Mouse (Mus musculus): ENCODE results near the gene Calhm2. TPM values are rescaled to one million over a fixed set of nuclear protein-coding genes. Genes with fewer than 3 reads are reported as not detected.

Calhm2 gene
- polyA plus RNA-seq (2015; fragmentation: Nextera tagmentation; extraction: Ambion mirVana): 11.1 and 11.8 TPM in 2 replicates

DNA sequence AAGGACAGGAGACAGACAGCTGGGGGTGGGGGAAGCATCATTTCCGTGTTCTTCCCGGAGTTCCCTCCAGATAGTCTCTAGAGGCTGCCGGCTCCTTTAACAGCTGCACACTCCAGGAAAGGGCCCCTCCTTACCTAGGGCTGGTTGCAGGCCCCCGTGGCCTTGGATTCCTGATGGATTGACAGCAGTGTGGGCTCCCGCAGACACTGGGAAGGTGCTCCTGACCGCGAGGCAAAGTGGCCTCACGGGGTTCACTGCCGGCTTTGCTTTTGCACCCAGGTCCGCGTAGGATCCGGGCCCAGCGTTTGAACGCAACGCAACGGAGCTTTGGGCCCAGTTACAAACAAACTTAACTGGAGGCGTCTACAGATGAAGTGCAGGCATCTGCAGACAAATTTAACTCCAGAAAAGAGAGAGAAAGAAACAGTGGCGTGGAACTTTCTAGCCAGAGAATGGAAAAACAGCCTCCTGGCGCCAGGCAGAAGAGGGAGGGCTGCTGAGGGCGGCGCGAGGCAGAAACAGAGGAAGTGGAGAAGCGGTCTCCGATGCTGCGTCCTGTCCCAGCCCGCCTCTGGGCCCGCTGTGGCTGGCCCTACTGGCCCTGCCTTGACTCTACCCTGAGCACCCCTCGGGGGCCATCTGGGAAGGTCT, at the start of gene Calhm2:
Gene Calhm2, minus strand, starts transcription at position 524 of the 651 bp plus-strand sequence.
- Histone ChIP-seq H3K36me3 (peaks cover 25% of the 10 kb centered on the region), H3K4me2 (peak within 1 kb of the TSS; percentile 78), H3K9me3 (no peaks in the 10 kb centered on the region), H3K27me3 (no peaks in the 10 kb centered on the region), H3K4me1 (peaks cover 39% of the 10 kb centered on the region), H3K4me3 (peak within 1 kb of the TSS; percentile 49), H3K9ac (peak within 1 kb of the TSS; percentile 81), H3K27ac (peak within 1 kb of the TSS; percentile 93)
- peak; percentile 56 for ATAC-seq (ENCODE audit: insufficient number of reproducible peaks, insufficient read depth, low FRiP score, low TSS enrichment, low read depth)
- 2% methylated on average over 28 of the region's 28 CpGs for WGBS

GRCm38 (mm10) chr19:47186514-47187275, 48.6 kb upstream of the Calhm2 start:
- Histone ChIP-seq H3K9ac (no peak overlapping the region), H3K27ac (no peak overlapping the region), H3K4me1 (peaks cover 17% of the 10 kb centered on the region), H3K27me3 (peaks cover under 1% of the 10 kb centered on the region; the same call in 1 of the 2 replicates), H3K4me2 (no peak overlapping the region), H3K4me3 (no peak overlapping the region), H3K9me3 (peaks cover 6% of the 10 kb centered on the region; the same call in 1 of the 2 replicates), H3K36me3 (no peaks in the 10 kb centered on the region)
- WGBS: 43% methylated on average over 15 of the region's 15 CpGs
- no peak for ATAC-seq (ENCODE audit: insufficient number of reproducible peaks, insufficient read depth, low FRiP score, low TSS enrichment, low read depth)

- Histone ChIP-seq H3K27ac (no peak overlapping the region), H3K9me3 (peaks cover 6% of the 10 kb centered on the region; the same call in 1 of the 2 replicates), H3K4me3 (no peak overlapping the region), H3K4me2 (no peak overlapping the region), H3K27me3 (peaks cover 18% of the 10 kb centered on the region), H3K36me3 (no peaks in the 10 kb centered on the region), H3K9ac (no peak overlapping the region), H3K4me1 (peaks cover 16% of the 10 kb centered on the region)
- 56% methylated on average over 4 of the region's 4 CpGs for WGBS
- no peak for ATAC-seq (ENCODE audit: insufficient number of reproducible peaks, insufficient read depth, low FRiP score, low TSS enrichment, low read depth)
These were observed 46.6 kb upstream of the Calhm2 start for GRCm38 (mm10) chr19:47184736-47185135.

DNA sequence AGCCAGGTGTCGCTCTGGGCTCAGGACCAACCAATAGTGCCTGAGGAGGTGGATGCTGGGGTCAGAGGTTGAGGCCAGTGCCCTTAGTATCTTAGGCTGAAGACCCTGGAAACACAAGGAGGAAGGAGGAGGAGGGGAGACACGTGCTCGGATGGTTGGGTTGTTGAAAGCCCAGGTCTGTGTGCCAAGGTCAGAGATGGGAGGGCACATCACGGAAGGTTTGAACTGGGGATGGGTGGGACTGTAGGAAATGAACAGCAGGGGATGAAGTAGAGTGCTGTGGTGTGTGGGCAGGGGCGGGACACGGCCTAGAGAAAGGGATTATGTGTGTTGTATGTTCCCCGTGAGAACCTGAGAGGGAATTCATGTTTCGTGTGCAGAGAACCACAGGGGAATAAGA, 46.1 kb upstream of the Calhm2 start:
- Histone ChIP-seq H3K27ac (no peak overlapping the region), H3K9ac (no peak overlapping the region), H3K27me3 (peaks cover 23% of the 10 kb centered on the region), H3K4me3 (no peak overlapping the region), H3K36me3 (no peaks in the 10 kb centered on the region), H3K4me2 (no peak overlapping the region), H3K4me1 (peaks cover 21% of the 10 kb centered on the region), H3K9me3 (peaks cover 6% of the 10 kb centered on the region; the same call in 1 of the 2 replicates)
- WGBS: 45% methylated on average over 8 of the region's 8 CpGs
- ATAC-seq (ENCODE audit: insufficient number of reproducible peaks, insufficient read depth, low FRiP score, low TSS enrichment, low read depth): no peak

DNA sequence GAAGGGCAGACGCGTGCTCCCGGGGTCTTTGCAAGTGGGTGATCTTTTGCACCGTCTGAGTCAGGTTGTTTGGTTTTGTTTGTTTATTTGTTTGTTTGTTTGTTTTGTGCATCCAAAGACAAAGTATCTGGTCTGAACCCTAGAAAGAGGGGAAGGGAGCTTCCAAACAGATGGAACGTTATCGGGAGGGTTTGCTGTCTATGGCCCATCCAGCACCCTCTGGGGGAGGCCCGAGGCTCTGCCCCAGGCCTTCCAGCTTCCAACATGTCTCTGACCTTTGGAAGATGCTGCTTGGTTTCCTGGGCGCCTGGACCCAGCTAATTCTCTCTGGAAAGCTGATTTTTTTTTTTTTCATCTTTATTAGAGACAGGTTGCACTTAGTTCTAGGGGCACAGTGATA, 41.9 kb upstream of the Calhm2 start:
- Histone ChIP-seq H3K9ac (no peak overlapping the region), H3K4me3 (peak overlapping the region; percentile 70), H3K4me2 (peak overlapping the region; percentile 99), H3K4me1 (peaks cover 16% of the 10 kb centered on the region), H3K36me3 (no peaks in the 10 kb centered on the region), H3K27me3 (peaks cover 33% of the 10 kb centered on the region), H3K9me3 (peaks cover 6% of the 10 kb centered on the region; the same call in 1 of the 2 replicates), H3K27ac (no peak overlapping the region)
- no peak for ATAC-seq (ENCODE audit: insufficient number of reproducible peaks, insufficient read depth, low FRiP score, low TSS enrichment, low read depth)
- WGBS: 15% methylated on average over 8 of the region's 8 CpGs

GRCm38 (mm10) chr19:47179272-47179809, 41.2 kb upstream of the Calhm2 start:
- H3K9ac ChIP-seq: peak overlapping the region; percentile 78
- H3K4me1 ChIP-seq: peaks cover 13% of the 10 kb centered on the region
- no peak overlapping the region for H3K27ac ChIP-seq
- H3K9me3 ChIP-seq: peaks cover 6% of the 10 kb centered on the region; the same call in 1 of the 2 replicates
- H3K36me3 ChIP-seq: no peaks in the 10 kb centered on the region
- ATAC-seq (ENCODE audit: insufficient number of reproducible peaks, insufficient read depth, low FRiP score, low TSS enrichment, low read depth): no peak; the same call in 1 of the 2 replicates
- H3K4me3 ChIP-seq: peak overlapping the region; percentile 70
- H3K27me3 ChIP-seq: peaks cover 33% of the 10 kb centered on the region
- peak overlapping the region; percentile 99 for H3K4me2 ChIP-seq
- 2% methylated on average over 29 of the region's 42 CpGs for WGBS

DNA sequence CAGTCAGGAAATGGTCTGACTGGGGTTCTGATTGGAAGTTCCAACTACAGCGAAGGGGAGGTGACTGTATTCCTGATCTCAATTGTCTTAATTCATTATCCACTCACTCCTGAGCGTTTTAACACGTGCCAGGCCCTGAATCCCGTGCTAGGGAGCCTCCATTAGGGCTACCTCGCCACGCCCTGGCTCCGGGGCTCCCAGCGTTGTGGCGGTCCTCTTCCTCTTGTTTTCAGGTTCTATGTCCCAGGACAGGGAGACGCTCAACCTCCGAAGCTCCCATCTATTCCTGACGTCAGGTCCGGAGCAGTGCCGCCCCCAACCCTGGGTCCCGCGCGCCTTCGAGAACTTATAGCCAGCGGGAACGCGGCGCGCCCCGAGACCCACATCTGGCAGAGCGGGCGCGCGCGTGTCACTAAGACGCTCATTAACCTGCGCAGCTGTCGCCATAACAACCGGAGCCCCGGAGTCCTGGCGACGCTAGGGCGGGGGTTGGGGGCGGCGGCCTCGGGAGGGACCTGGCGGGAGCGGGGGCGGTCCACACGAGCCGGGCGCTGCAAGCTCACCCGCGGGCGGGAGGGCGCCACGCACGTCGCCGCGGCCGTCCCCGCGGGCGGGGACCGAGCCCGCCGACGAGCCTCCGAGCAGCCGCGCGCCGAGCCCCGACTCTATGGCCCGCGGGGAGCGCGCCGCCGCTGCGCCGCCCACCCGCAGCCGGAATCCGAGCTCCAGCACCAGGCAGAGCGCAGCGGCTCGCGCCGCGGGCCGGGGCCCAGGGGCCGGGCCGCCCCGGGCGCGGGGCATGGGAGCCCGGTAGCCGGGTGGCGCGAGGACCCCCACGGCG, 40.6 kb upstream of the Calhm2 start, which contains the start of gene Neurl1a:
Gene Neurl1a, plus strand, starts transcription at position 390 of the 841 bp plus-strand sequence.
- Histone ChIP-seq H3K9me3 (peaks cover 6% of the 10 kb centered on the region; the same call in 1 of the 2 replicates), H3K4me2 (peak within 1 kb of the TSS; percentile 99), H3K4me3 (peak within 1 kb of the TSS; percentile 70), H3K36me3 (no peaks in the 10 kb centered on the region), H3K27me3 (peaks cover 33% of the 10 kb centered on the region), H3K9ac (peak within 1 kb of the TSS; percentile 78), H3K4me1 (peaks cover 11% of the 10 kb centered on the region), H3K27ac (no peak within 1 kb of the TSS; the same call in 1 of the 2 replicates)
- 0 out of 2 replicates have a peak, but pooled peaks have one; percentile 44 for ATAC-seq (ENCODE audit: insufficient number of reproducible peaks, insufficient read depth, low FRiP score, low TSS enrichment, low read depth)
- WGBS: under 1% methylated on average over 96 of the region's 98 CpGs

DNA sequence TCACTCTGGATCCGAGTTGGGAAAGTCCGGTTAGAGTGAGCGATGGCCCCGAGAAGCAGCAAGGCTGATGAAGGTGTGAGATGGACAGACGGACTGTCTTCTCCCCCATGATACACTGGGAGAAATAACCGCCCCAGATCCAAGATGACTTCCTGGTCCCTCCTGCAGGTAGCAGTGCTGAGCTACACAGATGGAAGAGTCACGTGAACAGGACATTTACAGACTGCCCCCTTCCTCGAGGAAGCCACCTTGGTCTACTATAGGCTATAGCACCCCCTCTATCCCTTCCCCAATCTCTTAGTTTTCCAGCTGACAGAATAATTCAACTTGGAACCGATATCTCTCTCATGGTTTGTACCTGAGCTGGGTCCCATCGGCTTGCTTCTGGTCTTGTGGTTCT, 39.9 kb upstream of the Calhm2 start:
- Histone ChIP-seq H3K4me2 (peak overlapping the region; percentile 99), H3K9me3 (peaks cover 6% of the 10 kb centered on the region; the same call in 1 of the 2 replicates), H3K27me3 (peaks cover 33% of the 10 kb centered on the region), H3K27ac (no peak overlapping the region), H3K4me1 (peaks cover 11% of the 10 kb centered on the region), H3K4me3 (peak overlapping the region; percentile 70), H3K9ac (no peak overlapping the region), H3K36me3 (no peaks in the 10 kb centered on the region)
- ATAC-seq (ENCODE audit: insufficient number of reproducible peaks, insufficient read depth, low FRiP score, low TSS enrichment, low read depth): peak; percentile 24; the same call in 1 of the 2 replicates
- WGBS: 19% methylated on average over 10 of the region's 10 CpGs

DNA sequence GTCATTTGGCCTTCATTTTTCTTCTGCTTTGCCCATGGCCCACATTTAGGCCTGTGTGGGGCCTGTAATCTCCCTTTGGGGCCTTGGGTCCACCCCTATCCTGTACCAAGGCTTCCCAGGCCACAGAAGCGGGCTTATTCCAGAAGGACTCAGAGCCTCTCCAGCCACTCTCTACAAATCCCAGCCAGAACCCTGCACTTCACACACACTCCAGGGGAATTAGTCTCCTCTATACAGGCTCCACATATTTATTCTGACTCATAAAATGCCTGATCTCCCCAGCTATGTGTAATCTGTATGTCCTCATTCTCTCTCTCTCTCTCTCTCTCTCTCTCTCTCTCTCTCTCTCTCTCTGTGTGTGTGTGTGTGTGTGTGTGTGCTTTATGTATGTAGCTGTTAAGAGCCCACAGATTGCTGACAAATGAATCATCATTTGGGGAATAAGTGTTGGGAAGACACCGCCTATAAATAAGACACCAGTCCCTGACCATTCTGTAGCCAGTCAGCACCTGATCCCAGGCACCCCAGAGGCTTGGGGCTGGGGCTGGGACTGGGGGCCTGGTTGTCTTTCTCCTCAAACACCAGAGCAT, 38.9 kb upstream of the Calhm2 start:
- no peaks in the 10 kb centered on the region for H3K36me3 ChIP-seq
- 84% methylated on average over 2 of the region's 2 CpGs for WGBS
- peaks cover 11% of the 10 kb centered on the region for H3K4me1 ChIP-seq
- H3K27ac ChIP-seq: no peak overlapping the region
- H3K4me3 ChIP-seq: no peak overlapping the region
- peaks cover 3% of the 10 kb centered on the region; the same call in 1 of the 2 replicates for H3K9me3 ChIP-seq
- H3K4me2 ChIP-seq: no peak overlapping the region
- no peak for ATAC-seq (ENCODE audit: insufficient number of reproducible peaks, insufficient read depth, low FRiP score, low TSS enrichment, low read depth)
- peaks cover 33% of the 10 kb centered on the region for H3K27me3 ChIP-seq
- no peak overlapping the region for H3K9ac ChIP-seq

- Histone ChIP-seq H3K36me3 (no peaks in the 10 kb centered on the region), H3K27ac (no peak overlapping the region), H3K9me3 (no peaks in the 10 kb centered on the region), H3K4me3 (no peak overlapping the region), H3K27me3 (peaks cover 22% of the 10 kb centered on the region), H3K9ac (no peak overlapping the region), H3K4me1 (peaks cover 11% of the 10 kb centered on the region), H3K4me2 (no peak overlapping the region)
- WGBS: 66% methylated on average over 2 of the region's 2 CpGs
- ATAC-seq (ENCODE audit: insufficient number of reproducible peaks, insufficient read depth, low FRiP score, low TSS enrichment, low read depth): no peak
These were observed 37.4 kb upstream of the Calhm2 start for GRCm38 (mm10) chr19:47175472-47175871.

Measured in embryonic facial prominence, embryonic 13.5 days (tissue).